Mouse (Mus musculus): ENCODE measurements around the gene Hoxd12. TPM values are rescaled to one million over a fixed set of nuclear protein-coding genes. Genes with fewer than 3 reads are reported as not detected.

The Hoxd12 gene
- polyA plus RNA-seq, 1 experiment: not detected

GRCm38 (mm10) chr2:74677106-74677505 is 2.3 kb downstream of the Hoxd12 start:
- Histone ChIP-seq H3K36me3 (ENCODE audit: control insufficient read depth, insufficient read depth, low read length) (no peaks in the 10 kb centered on the region), H3K27ac (ENCODE audit: insufficient read depth, low read depth, low read length) (no peak overlapping the region), H3K4me3 (ENCODE audit: low read depth, low read length) (no peak overlapping the region), H3K4me1 (ENCODE audit: control insufficient read depth, insufficient read depth, insufficient read length, low read length) (peaks cover 6% of the 10 kb centered on the region), H3K27me3 (ENCODE audit: control insufficient read depth, insufficient read depth, low read length) (peaks cover 93% of the 10 kb centered on the region)
- no peak for TF ChIP-seq POLR2A (IDR thresholded peaks at IDR 0.05; ENCODE audit: low read depth, low read length)
- TF ChIP-seq CTCF (IDR thresholded peaks at IDR 0.05; ENCODE audit: extremely low read depth, insufficient read length, insufficient replicate concordance, low read depth, low read length): no peak
- 26% methylated on average over 2 of the region's 2 CpGs for WGBS

- Histone ChIP-seq H3K27me3 (ENCODE audit: control insufficient read depth, insufficient read depth, low read length) (peaks cover 93% of the 10 kb centered on the region), H3K27ac (ENCODE audit: insufficient read depth, low read depth, low read length) (no peak within 1 kb of the TSS), H3K4me1 (ENCODE audit: control insufficient read depth, insufficient read depth, insufficient read length, low read length) (peaks cover 3% of the 10 kb centered on the region; the same call in 1 of the 2 replicates), H3K36me3 (ENCODE audit: control insufficient read depth, insufficient read depth, low read length) (no peaks in the 10 kb centered on the region), H3K4me3 (ENCODE audit: low read depth, low read length) (no peak within 1 kb of the TSS)
- WGBS: 5% methylated on average over 15 of the region's 15 CpGs
- TF ChIP-seq POLR2A (IDR thresholded peaks at IDR 0.05; ENCODE audit: low read depth, low read length): no peak
These were observed 4.2 kb downstream of the Hoxd12 start, which contains the start of gene Hoxd11 for GRCm38 (mm10) chr2:74678891-74679595. TSS of gene Hoxd11 (plus strand) at chr2:74679557.

- Histone ChIP-seq H3K4me3 (ENCODE audit: low read depth, low read length) (no peak overlapping the region), H3K4me1 (ENCODE audit: control insufficient read depth, insufficient read depth, insufficient read length, low read length) (peaks cover 3% of the 10 kb centered on the region; the same call in 1 of the 2 replicates), H3K27me3 (ENCODE audit: control insufficient read depth, insufficient read depth, low read length) (peaks cover 95% of the 10 kb centered on the region), H3K27ac (ENCODE audit: insufficient read depth, low read depth, low read length) (no peak overlapping the region), H3K36me3 (ENCODE audit: control insufficient read depth, insufficient read depth, low read length) (no peaks in the 10 kb centered on the region)
- 2% methylated on average over 26 of the region's 26 CpGs for WGBS
- TF ChIP-seq CTCF (IDR thresholded peaks at IDR 0.05; ENCODE audit: extremely low read depth, insufficient read length, insufficient replicate concordance, low read depth, low read length) (no peak), POLR2A (IDR thresholded peaks at IDR 0.05; ENCODE audit: low read depth, low read length) (no peak)
These were observed 4.8 kb downstream of the Hoxd12 start for GRCm38 (mm10) chr2:74679596-74679971.

GRCm38 (mm10) chr2:74679980-74680379 is 5.2 kb downstream of the Hoxd12 start:
- Histone ChIP-seq H3K4me1 (ENCODE audit: control insufficient read depth, insufficient read depth, insufficient read length, low read length) (peaks cover 3% of the 10 kb centered on the region; the same call in 1 of the 2 replicates), H3K27me3 (ENCODE audit: control insufficient read depth, insufficient read depth, low read length) (peaks cover 91% of the 10 kb centered on the region), H3K36me3 (ENCODE audit: control insufficient read depth, insufficient read depth, low read length) (no peaks in the 10 kb centered on the region), H3K27ac (ENCODE audit: insufficient read depth, low read depth, low read length) (no peak overlapping the region), H3K4me3 (ENCODE audit: low read depth, low read length) (no peak overlapping the region)
- WGBS: 4% methylated on average over 23 of the region's 23 CpGs
- no peak for TF ChIP-seq CTCF (IDR thresholded peaks at IDR 0.05; ENCODE audit: extremely low read depth, insufficient read length, insufficient replicate concordance, low read depth, low read length)
- TF ChIP-seq POLR2A (IDR thresholded peaks at IDR 0.05; ENCODE audit: low read depth, low read length): no peak

GRCm38 (mm10) chr2:74680561-74681398 is 6.0 kb downstream of the Hoxd12 start:
- Histone ChIP-seq H3K4me1 (ENCODE audit: control insufficient read depth, insufficient read depth, insufficient read length, low read length) (peaks cover 3% of the 10 kb centered on the region; the same call in 1 of the 2 replicates), H3K27ac (ENCODE audit: insufficient read depth, low read depth, low read length) (no peak overlapping the region), H3K36me3 (ENCODE audit: control insufficient read depth, insufficient read depth, low read length) (no peaks in the 10 kb centered on the region), H3K4me3 (ENCODE audit: low read depth, low read length) (no peak overlapping the region), H3K27me3 (ENCODE audit: control insufficient read depth, insufficient read depth, low read length) (peaks cover 83% of the 10 kb centered on the region)
- WGBS: 5% methylated on average over 21 of the region's 21 CpGs
- TF ChIP-seq POLR2A (IDR thresholded peaks at IDR 0.05; ENCODE audit: low read depth, low read length) (no peak), CTCF (IDR thresholded peaks at IDR 0.05; ENCODE audit: extremely low read depth, insufficient read length, insufficient replicate concordance, low read depth, low read length) (no peak)

- no peak overlapping the region for H3K4me3 ChIP-seq (ENCODE audit: low read depth, low read length)
- H3K27ac ChIP-seq (ENCODE audit: insufficient read depth, low read depth, low read length): no peak overlapping the region
- H3K27me3 ChIP-seq (ENCODE audit: control insufficient read depth, insufficient read depth, low read length): peaks cover 75% of the 10 kb centered on the region
- TF ChIP-seq CTCF (IDR thresholded peaks at IDR 0.05; ENCODE audit: extremely low read depth, insufficient read length, insufficient replicate concordance, low read depth, low read length) (no peak), POLR2A (IDR thresholded peaks at IDR 0.05; ENCODE audit: low read depth, low read length) (no peak)
- 4% methylated on average over 74 of the region's 78 CpGs for WGBS
- H3K4me1 ChIP-seq (ENCODE audit: control insufficient read depth, insufficient read depth, insufficient read length, low read length): peaks cover 3% of the 10 kb centered on the region; the same call in 1 of the 2 replicates
- H3K36me3 ChIP-seq (ENCODE audit: control insufficient read depth, insufficient read depth, low read length): no peaks in the 10 kb centered on the region
These were observed 7.0 kb downstream of the Hoxd12 start for GRCm38 (mm10) chr2:74681594-74682531.
